Mouse (Mus musculus): ENCODE results near the gene Sdr9c7.

DNA sequence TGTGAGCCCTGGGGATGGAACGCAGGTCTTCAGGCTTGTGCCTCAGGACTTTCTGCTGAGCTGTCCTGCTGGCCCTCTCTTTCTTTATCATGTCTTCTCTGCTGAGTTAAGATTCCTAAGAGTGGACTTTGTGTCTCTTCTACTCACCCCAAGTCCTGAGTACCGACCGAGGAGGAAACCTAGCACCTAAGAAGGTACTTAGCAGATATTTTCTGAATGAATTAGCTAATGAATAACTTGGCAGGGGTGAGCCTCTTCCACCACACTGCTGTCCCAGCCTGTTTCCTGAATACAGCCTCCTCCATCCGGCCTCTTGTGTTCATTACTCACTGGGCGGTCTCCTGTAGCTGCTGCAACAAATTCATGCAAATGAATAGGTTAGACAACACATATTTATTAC, 1.5 kb downstream of the Sdr9c7 start:
- TF ChIP-seq CTCF (conservative IDR thresholded peaks at IDR 0.05; ENCODE audit: insufficient read depth, insufficient read length, low read depth, low read length) (no peak), POLR2A (IDR thresholded peaks at IDR 0.05; ENCODE audit: low read depth, low read length) (no peak)

Measured in kidney, adult 2 months (tissue).